Mouse (Mus musculus): ENCODE measurements around the gene Aldh4a1.

Aldh4a1 gene

DNA sequence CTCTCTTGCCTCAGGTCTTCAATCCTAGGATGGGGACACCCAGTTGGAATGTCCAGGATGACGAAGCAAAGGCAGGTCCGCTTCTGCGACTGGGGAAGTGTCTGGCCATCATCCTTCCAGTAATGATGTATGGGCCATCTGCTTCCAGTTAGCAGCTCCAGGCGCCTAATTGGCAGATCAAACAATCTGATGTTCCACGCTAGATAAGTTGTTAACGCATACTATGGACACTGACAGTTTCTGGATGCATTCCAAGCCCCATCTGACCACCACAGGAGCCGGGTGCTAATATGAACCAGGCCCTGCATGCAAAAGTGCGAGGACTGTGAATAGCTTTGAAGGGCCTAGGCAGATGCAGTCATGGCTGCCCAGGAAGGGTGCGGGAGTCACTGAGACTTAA, 53.0 kb downstream of the Aldh4a1 start:
- no peak for DNase-seq (ENCODE audit: low spot score)

DNA sequence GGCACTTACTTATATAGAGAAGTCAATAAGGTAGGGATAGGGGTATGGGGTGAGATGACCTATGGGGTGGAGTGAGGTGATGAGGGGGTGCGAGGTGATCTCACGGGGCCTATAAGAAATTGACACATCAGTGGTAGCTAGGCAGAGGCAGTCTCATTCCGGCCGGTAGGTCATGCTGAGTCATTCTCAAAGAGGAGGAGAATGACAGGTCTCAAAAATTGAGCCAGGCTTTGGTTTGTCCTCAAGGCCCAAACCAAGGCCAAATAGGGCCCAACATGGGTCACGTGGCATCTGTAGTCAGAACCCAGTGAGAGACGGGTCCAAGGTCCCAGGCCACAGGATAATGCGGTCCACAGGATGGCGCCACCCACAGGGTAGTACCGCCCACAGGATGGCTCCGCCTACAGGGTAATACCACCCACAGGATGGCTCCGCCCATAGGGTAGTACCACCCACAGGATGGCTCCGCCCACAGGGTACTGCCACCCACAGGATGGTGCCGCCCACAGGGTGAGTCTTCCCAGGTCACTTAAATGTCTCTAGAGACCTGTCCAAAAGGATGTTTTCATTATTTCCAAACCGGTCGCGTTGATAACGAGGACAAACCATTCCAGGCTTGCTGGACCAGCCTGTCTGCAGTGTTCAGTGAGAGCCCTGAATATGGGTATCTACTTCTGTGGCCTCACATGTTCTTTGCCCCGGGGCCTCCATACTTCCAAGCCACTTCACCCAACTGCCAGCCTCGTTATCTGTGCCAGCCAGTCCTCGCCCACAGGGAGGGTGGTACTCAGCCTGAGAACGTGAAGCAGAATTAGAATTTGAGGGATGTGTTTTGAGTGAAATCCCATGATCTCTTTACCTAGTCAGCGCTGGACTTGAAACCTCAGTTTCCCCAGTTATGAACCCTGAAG, 61.3 kb downstream of the Aldh4a1 start:
- no peak for DNase-seq (ENCODE audit: low spot score)

- peak; percentile 60 for DNase-seq (ENCODE audit: low spot score)
Measured at GRCm38 (mm10) chr4:139684639-139685017, 62.0 kb downstream of the Aldh4a1 start.

- no peak for DNase-seq (ENCODE audit: low spot score)
Measured at GRCm38 (mm10) chr4:139688058-139688457, 65.4 kb downstream of the Aldh4a1 start.

DNA sequence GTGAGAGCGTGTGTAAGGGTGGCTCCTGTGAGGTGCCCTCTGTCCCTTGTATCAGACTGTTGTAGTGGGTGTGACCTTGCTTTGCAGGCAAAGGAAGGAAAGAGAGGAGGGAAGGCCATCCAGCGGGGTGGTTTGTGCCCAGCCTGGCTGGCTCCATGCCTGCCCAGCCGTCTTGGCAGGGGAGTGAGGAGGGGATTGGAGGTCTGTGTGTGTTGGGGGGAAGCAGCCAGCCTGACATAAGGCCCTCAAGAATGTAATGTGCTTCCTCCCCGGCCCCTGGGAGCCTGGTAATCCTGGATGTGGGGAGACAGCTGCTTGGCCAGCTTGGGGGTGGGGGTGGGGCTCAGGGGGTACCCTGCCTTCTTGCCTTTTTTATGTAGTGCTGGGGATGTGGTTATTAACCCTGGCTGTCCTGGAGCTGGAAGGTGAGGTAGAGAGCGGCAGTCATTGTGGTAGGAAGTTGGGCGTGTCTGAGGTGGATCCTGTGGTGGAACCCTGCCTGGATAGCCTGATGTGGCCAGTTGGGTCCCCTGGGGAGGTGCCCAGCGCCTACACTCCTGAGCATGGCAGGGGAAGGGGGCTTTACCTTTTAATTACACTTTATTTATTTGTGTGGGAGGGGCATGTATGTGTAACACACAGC, 67.1 kb downstream of the Aldh4a1 start:
- DNase-seq (ENCODE audit: low spot score), result no peak

- DNase-seq (ENCODE audit: low spot score), result no peak
Measured at GRCm38 (mm10) chr4:139693315-139693714, 70.6 kb downstream of the Aldh4a1 start.

- no peak for DNase-seq (ENCODE audit: low spot score)
Measured at GRCm38 (mm10) chr4:139697755-139698154, 75.1 kb downstream of the Aldh4a1 start.

DNA sequence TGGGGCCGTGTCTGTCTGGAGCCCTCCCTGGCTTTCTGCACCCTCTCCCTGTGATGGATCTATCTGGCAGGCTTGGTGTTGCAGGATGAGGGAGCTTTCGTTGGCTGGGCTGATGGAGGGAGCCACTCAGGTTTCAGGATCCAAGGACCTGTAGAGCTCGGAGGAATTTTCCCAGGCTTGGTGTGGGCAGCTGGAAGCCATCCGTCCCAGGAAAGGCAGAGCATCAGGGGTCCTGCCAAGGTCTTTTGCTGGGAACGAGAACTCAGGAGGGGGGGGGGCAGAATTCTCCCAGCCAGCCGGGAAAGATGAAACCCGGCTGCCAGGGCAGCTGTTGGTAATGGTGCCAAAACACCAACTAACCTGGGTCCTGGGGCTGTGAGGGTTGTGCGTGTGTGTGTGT, 75.9 kb downstream of the Aldh4a1 start:
- no peak for DNase-seq (ENCODE audit: low spot score)

Measured in urinary bladder, postnatal 25 days (tissue).